Mouse (Mus musculus): ENCODE results near the gene Gm8279. TPM values are rescaled to one million over a fixed set of nuclear protein-coding genes. Genes with fewer than 3 reads are reported as not detected.
"Not testable (repeated sequence)": the region's sequence is repeated elsewhere in the genome, so short reads cannot be mapped to it uniquely, and the experiment has no call there.

Gene Gm8279
- not detected in 2 replicates for polyA plus RNA-seq (2011; ENCODE audit: insufficient read depth, insufficient read length, low read depth, missing spikeins)

DNA sequence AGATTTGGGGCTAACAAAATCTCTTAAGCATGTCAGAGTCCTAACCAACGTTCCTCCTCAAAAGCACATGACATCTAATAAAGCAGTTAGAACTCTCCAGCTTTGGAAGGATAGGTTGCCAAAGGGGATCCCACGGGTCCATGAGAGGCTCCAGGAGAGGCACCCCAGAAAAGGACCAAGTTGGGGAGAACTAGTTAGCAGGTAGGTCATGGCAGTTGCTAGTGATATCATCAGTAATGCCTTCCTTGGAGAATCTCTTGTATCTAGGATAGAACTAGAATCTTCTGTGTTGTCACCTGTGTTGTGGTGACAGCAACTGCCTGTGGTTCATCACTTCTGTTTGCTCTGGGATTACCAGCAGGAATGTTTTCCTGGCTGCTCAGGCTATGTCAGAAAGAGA is at the start of gene Gm8279:
TSS of gene Gm8279 (plus strand) at position 301 of the 400 bp plus-strand sequence.
- H3K4me1 ChIP-seq (ENCODE audit: control insufficient read depth, insufficient read depth, low read length); H3K4me3 ChIP-seq (ENCODE audit: low read depth, low read length); H3K9me3 ChIP-seq (replicated peaks; ENCODE audit: control insufficient read depth, insufficient read depth, low read length, poor library complexity, severe bottlenecking); H3K36me3 ChIP-seq (ENCODE audit: control insufficient read depth, insufficient read depth, low read length, poor library complexity, severe bottlenecking); H3K9ac ChIP-seq (ENCODE audit: low read depth, poor library complexity, severe bottlenecking); H3K27ac ChIP-seq (ENCODE audit: insufficient read depth, low read length); H3K27me3 ChIP-seq (ENCODE audit: control insufficient read depth, insufficient read depth, low read length, poor library complexity, severe bottlenecking): not testable (repeated sequence)

DNA sequence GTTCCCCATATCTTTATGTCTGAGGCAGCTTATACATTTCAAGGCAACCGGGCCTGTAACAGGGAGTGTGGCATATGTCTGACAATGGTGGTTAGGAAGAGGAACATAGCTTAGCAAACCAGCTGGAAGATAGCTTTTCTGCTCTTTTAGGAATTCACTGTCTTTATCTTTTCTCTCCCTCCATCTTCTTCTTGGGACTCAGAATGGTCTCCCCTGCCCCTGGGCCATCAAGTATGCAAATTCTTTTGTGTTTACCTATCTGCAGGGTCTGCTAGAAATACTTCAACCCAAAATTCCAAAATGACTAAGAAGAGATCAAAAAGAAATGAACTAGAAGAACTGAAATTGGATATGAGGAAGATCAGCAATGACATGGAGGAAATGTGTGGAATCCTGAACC is 32.9 kb downstream of the Gm8279 start, which contains the start of gene Gm3317:
TSS of gene Gm3317 (plus strand) at position 301 of the 400 bp plus-strand sequence.
- not testable (repeated sequence) for H3K36me3 ChIP-seq (ENCODE audit: control insufficient read depth, insufficient read depth, low read length, poor library complexity, severe bottlenecking); H3K27me3 ChIP-seq (ENCODE audit: control insufficient read depth, insufficient read depth, low read length, poor library complexity, severe bottlenecking); H3K4me3 ChIP-seq (ENCODE audit: low read depth, low read length); H3K27ac ChIP-seq (ENCODE audit: insufficient read depth, low read length); H3K4me1 ChIP-seq (ENCODE audit: control insufficient read depth, insufficient read depth, low read length); H3K9me3 ChIP-seq (replicated peaks; ENCODE audit: control insufficient read depth, insufficient read depth, low read length, poor library complexity, severe bottlenecking); H3K9ac ChIP-seq (ENCODE audit: low read depth, poor library complexity, severe bottlenecking)

DNA sequence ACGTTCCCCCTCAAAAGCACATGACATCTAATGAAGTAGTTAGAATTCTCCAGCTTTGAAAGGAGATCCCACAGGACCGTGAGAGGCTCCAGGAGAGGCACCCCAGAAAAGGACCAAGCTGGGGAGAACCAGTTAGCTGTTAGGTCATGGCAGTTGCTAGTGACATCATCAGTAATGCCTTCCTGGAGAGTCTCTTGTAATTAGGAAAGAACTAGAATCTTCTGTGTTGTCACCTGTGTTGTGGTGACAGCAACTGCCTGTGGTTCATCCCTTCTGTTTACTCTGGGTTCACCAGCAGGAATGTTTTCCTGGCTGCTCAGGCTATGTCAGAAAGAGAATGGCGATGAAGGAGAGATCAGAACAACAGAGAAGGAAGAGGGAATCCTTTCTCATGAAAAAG is 54.2 kb downstream of the Gm8279 start, which contains the start of gene Gm8271:
TSS of gene Gm8271 (plus strand) at position 301 of the 400 bp plus-strand sequence.
- H3K36me3 ChIP-seq (ENCODE audit: control insufficient read depth, insufficient read depth, low read length, poor library complexity, severe bottlenecking); H3K9me3 ChIP-seq (replicated peaks; ENCODE audit: control insufficient read depth, insufficient read depth, low read length, poor library complexity, severe bottlenecking); H3K4me1 ChIP-seq (ENCODE audit: control insufficient read depth, insufficient read depth, low read length); H3K9ac ChIP-seq (ENCODE audit: low read depth, poor library complexity, severe bottlenecking); H3K27me3 ChIP-seq (ENCODE audit: control insufficient read depth, insufficient read depth, low read length, poor library complexity, severe bottlenecking); H3K4me3 ChIP-seq (ENCODE audit: low read depth, low read length); H3K27ac ChIP-seq (ENCODE audit: insufficient read depth, low read length): not testable (repeated sequence)

Other genes with a start within 250 kb of the Gm8279 start
- not detected in 2 replicates for gene Gm3278, start 239.1 kb upstream of the Gm8279 start, polyA plus RNA-seq (2011; ENCODE audit: insufficient read depth, insufficient read length, low read depth, missing spikeins)
- not detected in 2 replicates for gene Gm8297, start 147.6 kb upstream of the Gm8279 start, polyA plus RNA-seq (2011; ENCODE audit: insufficient read depth, insufficient read length, low read depth, missing spikeins)
- not detected in 2 replicates for gene Gm3298, start 115.6 kb upstream of the Gm8279 start, polyA plus RNA-seq (2011; ENCODE audit: insufficient read depth, insufficient read length, low read depth, missing spikeins)
- gene 4930555G01Rik, start 80.9 kb upstream of the Gm8279 start, polyA plus RNA-seq (2011; ENCODE audit: insufficient read depth, insufficient read length, low read depth, missing spikeins), result not detected in 2 replicates
- 4.1 and 4.3 TPM in 2 replicates for gene Gm8281, start 60.5 kb upstream of the Gm8279 start, polyA plus RNA-seq (2011; ENCODE audit: insufficient read depth, insufficient read length, low read depth, missing spikeins)
- gene Gm3317, start 33.0 kb downstream of the Gm8279 start, polyA plus RNA-seq (2011; ENCODE audit: insufficient read depth, insufficient read length, low read depth, missing spikeins), result not detected in 2 replicates
- gene Gm8271, start 54.3 kb downstream of the Gm8279 start, polyA plus RNA-seq (2011; ENCODE audit: insufficient read depth, insufficient read length, low read depth, missing spikeins), result not detected in 2 replicates
- not detected in 2 replicates for gene Gm3526, start 129.1 kb downstream of the Gm8279 start, polyA plus RNA-seq (2011; ENCODE audit: insufficient read depth, insufficient read length, low read depth, missing spikeins)
- not detected in 2 replicates for gene Gm3542, start 203.4 kb downstream of the Gm8279 start, polyA plus RNA-seq (2011; ENCODE audit: insufficient read depth, insufficient read length, low read depth, missing spikeins)